9 mouse cellular contexts compared by ENCODE assay signal in the genomic region with DNA sequence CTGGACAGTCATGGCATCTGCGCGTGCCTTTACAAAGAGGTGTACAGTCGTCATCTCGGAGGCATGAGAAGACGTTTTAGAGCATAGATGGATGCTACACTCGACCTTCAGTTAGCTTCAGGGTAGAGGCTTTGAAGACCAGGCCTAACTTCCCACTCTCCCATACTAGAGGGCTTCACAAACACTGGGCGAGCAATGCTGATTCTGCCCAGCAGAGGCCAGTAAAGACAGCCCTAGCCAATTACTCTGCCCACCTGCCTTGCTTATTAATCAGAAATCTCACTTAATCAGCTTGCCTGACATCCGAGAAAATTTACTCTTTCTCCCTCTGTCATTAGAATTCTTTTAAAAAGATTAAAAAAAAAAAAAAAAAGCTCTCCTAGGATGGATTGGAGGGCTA. TPM values are rescaled to one million over a fixed set of nuclear protein-coding genes. Genes with fewer than 3 reads are reported as not detected.
A peak's percentile ranks its signal among the peaks of the same experiment; 100 is the strongest.
DNase-seq lines count a peak whose midpoint lies in the region; ATAC-seq lines count a peak whose summit lies in the region.
"Had no signal": no experiment of that assay in that cellular context is flagged by ENCODE, and none has a peak within 500 bp of the region (broad histone marks: within the 10 kb centered on the region; RNA-seq: fewer than 3 reads in every experiment).

No protein-coding gene starts in this region.

- no peak overlapping the region for H3K9ac ChIP-seq in intestine, embryonic 14.5 days (ENCODE audit: low read length)
- H3K9ac ChIP-seq in intestine, embryonic 15.5 days = no peak overlapping the region
- H3K9ac ChIP-seq: liver, embryonic 13.5 days had no signal

- H3K27me3 ChIP-seq in intestine, embryonic 14.5 days (replicated peaks; ENCODE audit: control insufficient read depth, insufficient read depth, low read length) = no peaks in the 10 kb centered on the region
- H3K27me3 ChIP-seq in intestine, embryonic 15.5 days (replicated peaks) = no peaks in the 10 kb centered on the region
- no peaks in the 10 kb centered on the region for H3K27me3 ChIP-seq in splenic B cell, adult 2 months (ENCODE audit: control insufficient read depth, insufficient read depth, low read length, poor library complexity, severe bottlenecking)
- H3K27me3 ChIP-seq: liver, embryonic 13.5 days had no signal

- H3K9me3 ChIP-seq in intestine, embryonic 14.5 days (ENCODE audit: control insufficient read depth, low read length) = no peaks in the 10 kb centered on the region
- H3K9me3 ChIP-seq in intestine, embryonic 15.5 days = no peaks in the 10 kb centered on the region
- H3K9me3 ChIP-seq: liver, embryonic 13.5 days had no signal

- peak; percentile 42 for DNase-seq in adrenal gland, postnatal 14 days
- DNase-seq in adrenal gland, postnatal 4 days (ENCODE audit: low spot score in 2 of 2) = no peak
- peak; percentile 63 for DNase-seq in intestine, embryonic 14.5 days (ENCODE audit: low spot score)
- peak; percentile 31 for DNase-seq in A20 (ENCODE audit: low read depth, low spot score)
- peak; percentile 39 to 50 for DNase-seq in layer of hippocampus, postnatal 36 days
- DNase-seq in splenic B cell, adult 2 months (ENCODE audit: low read depth, low spot score) = peak; percentile 56
- DNase-seq: liver, embryonic 13.5 days had no signal

- H3K36me3 ChIP-seq in intestine, embryonic 14.5 days (ENCODE audit: control insufficient read depth, insufficient read depth, low read length) = no peaks in the 10 kb centered on the region
- H3K36me3 ChIP-seq in intestine, embryonic 15.5 days = no peaks in the 10 kb centered on the region
- no peaks in the 10 kb centered on the region for H3K36me3 ChIP-seq in splenic B cell, adult 2 months (ENCODE audit: control insufficient read depth, insufficient read depth, low read length, poor library complexity, severe bottlenecking)
- H3K36me3 ChIP-seq: liver, embryonic 13.5 days had no signal

- no peak overlapping the region for H3K4me3 ChIP-seq in intestine, embryonic 14.5 days (ENCODE audit: low read depth, low read length)
- H3K4me3 ChIP-seq in intestine, embryonic 15.5 days (replicated peaks) = no peak overlapping the region
- H3K4me3 ChIP-seq: liver, embryonic 13.5 days had no signal

- H3K4me2 ChIP-seq in intestine, embryonic 14.5 days (ENCODE audit: low read length) = no peak overlapping the region
- no peak overlapping the region for H3K4me2 ChIP-seq in intestine, embryonic 15.5 days (replicated peaks)
- H3K4me2 ChIP-seq: liver, embryonic 13.5 days had no signal

- H3K27ac ChIP-seq in intestine, embryonic 14.5 days (ENCODE audit: low read depth) = no peak overlapping the region
- no peak overlapping the region for H3K27ac ChIP-seq in intestine, embryonic 15.5 days
- H3K27ac ChIP-seq: liver, embryonic 13.5 days had no signal

- WGBS in intestine, embryonic 14.5 days = 39% methylated on average over 8 of the region's 8 CpGs
- 41% methylated on average over 8 of the region's 8 CpGs for WGBS in intestine, embryonic 15.5 days

- no peaks in the 10 kb centered on the region for H3K4me1 ChIP-seq in intestine, embryonic 14.5 days (replicated peaks; ENCODE audit: control insufficient read depth, insufficient read depth, low read length)
- H3K4me1 ChIP-seq in intestine, embryonic 15.5 days (replicated peaks) = no peaks in the 10 kb centered on the region
- H3K4me1 ChIP-seq: liver, embryonic 13.5 days had no signal

- no peak for ATAC-seq in intestine, embryonic 14.5 days (replicated peaks; ENCODE audit: low FRiP score, low TSS enrichment, low read depth)
- ATAC-seq in intestine, embryonic 15.5 days = no peak
- 0 out of 2 replicates have a peak, but pooled peaks have one; percentile 41 for ATAC-seq in erythroblast, adult 5-6 weeks (replicated peaks; ENCODE audit: low FRiP score, poor library complexity, severe bottlenecking)

RNA-seq across cellular contexts. Expression of a gene that starts 33.3 kb away (rescaled TPM):
- 0.74 and 0.86 TPM in 2 replicates for total RNA-seq in adrenal gland, postnatal 14 days (2021)
- total RNA-seq in adrenal gland, postnatal 4 days (2021) = 1 to 10 TPM in 1 of 2 experiments, under 1 TPM in 1; 0.68 to 1.0 TPM
- polyA plus RNA-seq in intestine, embryonic 14.5 days (2014; fragmentation: Nextera tagmentation; extraction: Ambion mirVana) = 1.1 and 1.8 TPM in 2 replicates
- 0.74 and 0.79 TPM in 2 replicates for polyA plus RNA-seq in intestine, embryonic 15.5 days (2015; fragmentation: Nextera tagmentation; extraction: Ambion mirVana)
- total RNA-seq in erythroblast, adult 5-6 weeks (2015; ENCODE audit: low replicate concordance) = 0.84 and 11.9 TPM in 2 replicates
- 0.42 and 2.4 TPM in 2 replicates for total RNA-seq in erythroblast, adult 5-6 weeks (2017; ENCODE audit: low replicate concordance)
- total RNA-seq in layer of hippocampus, postnatal 36 days (2021) = 1 to 10 TPM; 3.6 to 5.5 TPM

RNA-seq across cellular contexts. Expression of a gene that starts 58.5 kb away (rescaled TPM):
- 11.9 and 16.1 TPM in 2 replicates for total RNA-seq in adrenal gland, postnatal 14 days (2021)
- total RNA-seq in adrenal gland, postnatal 4 days (2021) = 10 to 100 TPM; 21.8 to 29.2 TPM
- 21.1 and 24.0 TPM in 2 replicates for polyA plus RNA-seq in intestine, embryonic 14.5 days (2014; fragmentation: Nextera tagmentation; extraction: Ambion mirVana)
- polyA plus RNA-seq in intestine, embryonic 15.5 days (2015; fragmentation: Nextera tagmentation; extraction: Ambion mirVana) = 15.9 and 16.4 TPM in 2 replicates
- total RNA-seq in erythroblast, adult 5-6 weeks (2015; ENCODE audit: low replicate concordance) = 3.8 and 8.3 TPM in 2 replicates
- total RNA-seq in erythroblast, adult 5-6 weeks (2017; ENCODE audit: low replicate concordance) = 3.1 and 3.3 TPM in 2 replicates
- total RNA-seq in layer of hippocampus, postnatal 36 days (2021) = 10 to 100 TPM; 61.7 to 66.0 TPM

Comparison
In these comparisons a context has a peak if more than half of its experiments do, and no peak if none do; other contexts are left out.
1. DNase-seq: peak in adrenal gland, postnatal 14 days (single experiment), intestine, embryonic 14.5 days (single experiment), A20 (single experiment), layer of hippocampus, postnatal 36 days (2 of 2) and splenic B cell, adult 2 months (single experiment); none in adrenal gland, postnatal 4 days (0 of 2).